Comparison of ENCODE assay signal across 8 mouse cellular contexts in genomic region chr16:28928466-28928814, GRCm38 (mm10). TPM values are rescaled to one million over a fixed set of nuclear protein-coding genes. Genes with fewer than 3 reads are reported as not detected.
DNase-seq lines count a peak whose midpoint lies in the region; ATAC-seq lines count a peak whose summit lies in the region.

No protein-coding gene starts in this region.

- DNase-seq in lung, adult 18-20 months = peak; percentile 10 to 21
- no peak for DNase-seq in lung, postnatal 25 days (ENCODE audit: low spot score)
- peak; percentile 43 for DNase-seq in cerebellum, adult 9-11 months
- peak; percentile 25 for DNase-seq in layer of hippocampus, adult 9-11 months
- peak; percentile 65 for DNase-seq in mesoderm, embryonic 11.5 days (ENCODE audit: low read depth, low spot score)
- no peak for DNase-seq in urinary bladder, postnatal 4 days (ENCODE audit: low spot score in 2 of 2)

- H3K4me1 ChIP-seq in heart, embryonic 15.5 days (replicated peaks) = peaks cover 12% of the 10 kb centered on the region

- peak overlapping the region; percentile 92 for H3K27ac ChIP-seq in heart, embryonic 15.5 days

- H3K9me3 ChIP-seq in heart, embryonic 15.5 days (replicated peaks) = no peaks in the 10 kb centered on the region

- H3K9ac ChIP-seq in heart, embryonic 15.5 days = peak overlapping the region; percentile 90; the same call in 1 of the 2 replicates

- under 1% methylated on average over 10 of the region's 10 CpGs for WGBS in heart, embryonic 15.5 days

- 0 out of 2 replicates have a peak, but pooled peaks have one; percentile 55 for ATAC-seq in heart, embryonic 15.5 days (replicated peaks; ENCODE audit: insufficient number of reproducible peaks, insufficient read depth, low FRiP score, low read depth)
- ATAC-seq in inflammation-experienced regulatory T-cells, adult 6 months = no peak

- H3K4me3 ChIP-seq in heart, embryonic 15.5 days = peak overlapping the region; percentile 97

- peak overlapping the region; percentile 95 for H3K4me2 ChIP-seq in heart, embryonic 15.5 days

- H3K27me3 ChIP-seq in heart, embryonic 15.5 days = peaks cover 4% of the 10 kb centered on the region; the same call in 1 of the 2 replicates

- no peaks in the 10 kb centered on the region for H3K36me3 ChIP-seq in heart, embryonic 15.5 days

RNA-seq across cellular contexts. Expression of gene Mb21d2, which starts 1.0 kb away (rescaled TPM):
- 3.2 and 3.5 TPM in 2 replicates for polyA plus RNA-seq in heart, embryonic 15.5 days (2015; fragmentation: Nextera tagmentation; extraction: Ambion mirVana)
- polyA plus RNA-seq in inflammation-experienced regulatory T-cells, adult 6 months (2017; shearing (Covaris generic)) = not detected

Comparison
In these comparisons a context has a peak if more than half of its experiments do, and no peak if none do; other contexts are left out.
1. DNase-seq: peak in lung, adult 18-20 months (2 of 2), cerebellum, adult 9-11 months (single experiment), layer of hippocampus, adult 9-11 months (single experiment) and mesoderm, embryonic 11.5 days (single experiment); none in lung, postnatal 25 days (single experiment) and urinary bladder, postnatal 4 days (0 of 2).